Mouse (Mus musculus) spleen, adult 12 weeks (tissue): Measurements from ENCODE around the gene Pitpnm1.
"Not testable (repeated sequence)": the region's sequence is repeated elsewhere in the genome, so short reads cannot be mapped to it uniquely, and the experiment has no call there.

Experiments used
- DNase-seq: peaks from one replicate; pipeline ENCODE4 v3.0.0; 2022; ENCODE audit warnings: low spot score

Gene Pitpnm1

GRCm38 (mm10) chr19:4099837-4100717, at the start of gene Pitpnm1:
TSS of gene Pitpnm1 (plus strand) at chr19:4099998.
- peak; percentile 79 for DNase-seq

GRCm38 (mm10) chr19:4051016-4051415, 48.8 kb upstream of the Pitpnm1 start:
- no peak for DNase-seq

- DNase-seq: peak; percentile 58
These were observed 47.9 kb upstream of the Pitpnm1 start for GRCm38 (mm10) chr19:4051741-4052515.

- no peak for DNase-seq
These were observed 47.2 kb upstream of the Pitpnm1 start for GRCm38 (mm10) chr19:4052516-4053030.

GRCm38 (mm10) chr19:4054613-4055012, 45.2 kb upstream of the Pitpnm1 start:
- DNase-seq: no peak

- no peak for DNase-seq
These were observed 44.4 kb upstream of the Pitpnm1 start for GRCm38 (mm10) chr19:4055216-4055946.

- no peak for DNase-seq
These were observed 43.7 kb upstream of the Pitpnm1 start for GRCm38 (mm10) chr19:4055947-4056693.

- DNase-seq: no peak
These were observed 43.1 kb upstream of the Pitpnm1 start for GRCm38 (mm10) chr19:4056727-4057126.

GRCm38 (mm10) chr19:4057389-4057788, 42.4 kb upstream of the Pitpnm1 start:
- no peak for DNase-seq

GRCm38 (mm10) chr19:4057962-4058361, 41.8 kb upstream of the Pitpnm1 start:
- no peak for DNase-seq

- no peak for DNase-seq
These were observed 41.2 kb upstream of the Pitpnm1 start for GRCm38 (mm10) chr19:4058581-4058980.

GRCm38 (mm10) chr19:4059069-4059740, 40.6 kb upstream of the Pitpnm1 start, which contains the start of gene Gstp3:
TSS of gene Gstp3 (minus strand) at chr19:4059569.
- peak; percentile 57 for DNase-seq

- DNase-seq: not testable (repeated sequence)
These were observed 39.5 kb upstream of the Pitpnm1 start for GRCm38 (mm10) chr19:4060044-4060898.

- no peak for DNase-seq
These were observed 38.8 kb upstream of the Pitpnm1 start for GRCm38 (mm10) chr19:4060899-4061465.

GRCm38 (mm10) chr19:4063357-4063756, 36.4 kb upstream of the Pitpnm1 start:
- not testable (repeated sequence) for DNase-seq

- DNase-seq: not testable (repeated sequence)
These were observed 35.3 kb upstream of the Pitpnm1 start for GRCm38 (mm10) chr19:4064501-4064900.

GRCm38 (mm10) chr19:4066280-4066679, 33.5 kb upstream of the Pitpnm1 start:
- no peak for DNase-seq

- no peak for DNase-seq
These were observed 32.9 kb upstream of the Pitpnm1 start for GRCm38 (mm10) chr19:4066877-4067276.

- not testable (repeated sequence) for DNase-seq
These were observed 31.6 kb upstream of the Pitpnm1 start for GRCm38 (mm10) chr19:4068242-4068641.
